Mouse (Mus musculus) CH12.LX (cell line): Measurements from ENCODE around the gene Ufsp2. TPM values are rescaled to one million over a fixed set of nuclear protein-coding genes. Genes with fewer than 3 reads are reported as not detected.
A peak's percentile ranks its signal among the peaks of the same experiment; 100 is the strongest.

Experiments
- DNase-seq: peaks from one replicate; pipeline ENCODE4 v3.0.0-alpha.2; 2013; ENCODE audit errors: extremely low read depth
- H3K27ac ChIP-seq: 2 replicates; pipeline ENCODE4 v1.5.1; 2012; ENCODE audit warnings: low read depth, mild to moderate bottlenecking, control low read depth, moderate library complexity; ENCODE audit not compliant: insufficient read depth
- H3K27me3 ChIP-seq: replicated peaks from 2 replicates; pipeline ENCODE3; 2012; ENCODE audit warnings: inconsistent platforms
- H3K36me3 ChIP-seq, 2 experiments: replicated peaks in 1 of 2; 2 replicates each; pipeline versions ENCODE3 to v1.6.1; 2012; ENCODE audit warnings: inconsistent platforms in 1 of 2, low read length in 1 of 2, mild to moderate bottlenecking in 1 of 2, mixed read lengths in 1 of 2, moderate library complexity in 1 of 2; ENCODE audit not compliant: control insufficient read depth in 1 of 2, insufficient read depth in 1 of 2
- H3K4me1 ChIP-seq, 2 experiments: 2 replicates each; pipeline ENCODE4 v1.6.1; 2012; ENCODE audit warnings: inconsistent platforms in 1 of 2, moderate library complexity in 1 of 2; ENCODE audit not compliant: insufficient read depth in 2 of 2, control insufficient read depth in 1 of 2
- H3K4me2 ChIP-seq: 2 replicates; pipeline ENCODE4 v1.6.1; 2012; ENCODE audit warnings: low read depth, mild to moderate bottlenecking, control low read depth; ENCODE audit not compliant: poor library complexity, insufficient read depth, severe bottlenecking
- H3K4me3 ChIP-seq, 3 experiments: fragments of 150-350 bp in 1 of 3; sonication (generic) in 1 of 3; replicated peaks in 1 of 3; 2 replicates each; pipeline versions ENCODE3 to v1.5.1; 2011 to 2012; ENCODE audit warnings: low read depth in 2 of 3, low read length in 2 of 3, mild to moderate bottlenecking in 2 of 3, moderate library complexity in 2 of 3, control low read depth in 1 of 3, improper control_type of control experiment in 1 of 3, inconsistent platforms in 1 of 3, mixed read lengths in 1 of 3; ENCODE audit not compliant: poor library complexity in 1 of 3
- H3K79me2 ChIP-seq: replicated peaks from 2 replicates; pipeline ENCODE4 v1.6.1; 2012; ENCODE audit warnings: mild to moderate bottlenecking, moderate library complexity; ENCODE audit not compliant: control insufficient read depth, poor library complexity, insufficient read depth, severe bottlenecking; ENCODE audit errors: extremely low read depth
- H3K9ac ChIP-seq: 2 replicates; pipeline ENCODE4 v1.6.1; 2012; ENCODE audit warnings: low read depth, mild to moderate bottlenecking, control low read depth, moderate library complexity; ENCODE audit not compliant: insufficient read depth
- H3K9me3 ChIP-seq: replicated peaks from 2 replicates; pipeline ENCODE3; 2012; ENCODE audit warnings: low read length, inconsistent platforms, mixed read lengths
- BHLHE40 ChIP-seq: IDR thresholded peaks from 2 replicates; pipeline ENCODE4 v1.6.1; 2011; ENCODE audit warnings: mild to moderate bottlenecking, low read depth, low read length, improper control_type of control experiment
- CHD1 ChIP-seq: IDR thresholded peaks from 2 replicates; pipeline ENCODE4 v1.6.1; 2012; ENCODE audit warnings: low read depth, low read length, improper control_type of control experiment, inconsistent platforms
- CHD2 ChIP-seq: IDR thresholded peaks from 2 replicates; pipeline ENCODE4 v1.6.1; 2011; ENCODE audit warnings: low read length, improper control_type of control experiment
- CTCF ChIP-seq, 2 experiments: IDR thresholded peaks in 1 of 2; conservative IDR thresholded peaks in 1 of 2; 2 replicates each; pipeline ENCODE4 v1.5.1; 2011 to 2012; ENCODE audit warnings: low read depth in 2 of 2, low read length in 2 of 2, improper control_type of control experiment in 1 of 2, inconsistent platforms in 1 of 2, mild to moderate bottlenecking in 1 of 2, moderate library complexity in 1 of 2
- E2F4 ChIP-seq: IDR thresholded peaks from 2 replicates; pipeline ENCODE4 v1.6.1; 2011; ENCODE audit warnings: low read depth, low read length, improper control_type of control experiment; ENCODE audit not compliant: insufficient replicate concordance
- ELF1 ChIP-seq: IDR thresholded peaks from 2 replicates; pipeline ENCODE4 v1.6.1; 2014; ENCODE audit warnings: low read depth, mild to moderate bottlenecking, inconsistent platforms, low read length, improper control_type of control experiment
- EP300 ChIP-seq: IDR thresholded peaks from 2 replicates; pipeline ENCODE4 v1.6.1; 2011; ENCODE audit warnings: low read length, improper control_type of control experiment
- ETS1 ChIP-seq: conservative IDR thresholded peaks from 2 replicates; pipeline ENCODE4 v1.6.1; 2012; ENCODE audit warnings: low read depth, mild to moderate bottlenecking, inconsistent platforms, low read length, improper control_type of control experiment, moderate library complexity
- GABPA ChIP-seq: IDR thresholded peaks from 2 replicates; pipeline ENCODE4 v1.6.1; 2012; ENCODE audit warnings: low read depth, low read length, improper control_type of control experiment, inconsistent platforms; ENCODE audit not compliant: insufficient replicate concordance
- HCFC1 ChIP-seq: IDR thresholded peaks from 2 replicates; pipeline ENCODE4 v1.6.1; 2012; ENCODE audit warnings: low read depth, mild to moderate bottlenecking, inconsistent platforms, low read length, improper control_type of control experiment
- IRF4 ChIP-seq: IDR thresholded peaks from 2 replicates; pipeline ENCODE4 v1.6.1; 2014; ENCODE audit warnings: low read depth, mild to moderate bottlenecking, inconsistent platforms, low read length, improper control_type of control experiment
- JUN ChIP-seq: IDR thresholded peaks from 2 replicates; pipeline ENCODE4 v1.6.1; 2011; ENCODE audit warnings: low read depth, mild to moderate bottlenecking, low read length, improper control_type of control experiment, moderate library complexity; ENCODE audit not compliant: insufficient read depth
- JUND ChIP-seq: conservative IDR thresholded peaks from 2 replicates; pipeline ENCODE4 v1.6.1; 2011; ENCODE audit warnings: low read depth, low read length, improper control_type of control experiment
- KAT2A ChIP-seq: IDR thresholded peaks from 2 replicates; pipeline ENCODE4 v1.6.1; 2012; ENCODE audit warnings: low read length, improper control_type of control experiment, inconsistent platforms; ENCODE audit not compliant: insufficient replicate concordance
- MAFK ChIP-seq: IDR thresholded peaks from 2 replicates; pipeline ENCODE4 v1.6.1; 2011; ENCODE audit warnings: low read length, improper control_type of control experiment; ENCODE audit not compliant: insufficient replicate concordance
- MAX ChIP-seq: IDR thresholded peaks from 2 replicates; pipeline ENCODE4 v1.6.1; 2011; ENCODE audit warnings: low read length, improper control_type of control experiment
- MAZ ChIP-seq: IDR thresholded peaks from 2 replicates; pipeline ENCODE4 v1.6.1; 2012; ENCODE audit warnings: low read depth, mild to moderate bottlenecking, inconsistent platforms, low read length, improper control_type of control experiment, moderate library complexity
- MEF2A ChIP-seq: IDR thresholded peaks from 2 replicates; pipeline ENCODE4 v1.6.1; 2014; ENCODE audit warnings: low read depth, mild to moderate bottlenecking, inconsistent platforms, low read length, improper control_type of control experiment, borderline replicate concordance
- MXI1 ChIP-seq: IDR thresholded peaks from 2 replicates; pipeline ENCODE4 v1.6.1; 2011; ENCODE audit warnings: mild to moderate bottlenecking, low read depth, low read length, improper control_type of control experiment
- MYC ChIP-seq: IDR thresholded peaks from 2 replicates; pipeline ENCODE4 v1.6.1; 2011; ENCODE audit warnings: low read depth, mild to moderate bottlenecking, improper control_type of control experiment, low read length
- NELFE ChIP-seq: IDR thresholded peaks from 2 replicates; pipeline ENCODE4 v1.6.1; 2011; ENCODE audit warnings: low read depth, low read length, improper control_type of control experiment
- NRF1 ChIP-seq: IDR thresholded peaks from 2 replicates; pipeline ENCODE4 v1.6.1; 2014; ENCODE audit warnings: low read depth, mild to moderate bottlenecking, inconsistent platforms, low read length, improper control_type of control experiment, moderate library complexity
- PAX5 ChIP-seq: IDR thresholded peaks from 2 replicates; pipeline ENCODE4 v1.6.1; 2012; ENCODE audit warnings: low read length, inconsistent platforms, mixed read lengths
- POLR2A ChIP-seq: IDR thresholded peaks from 2 replicates; pipeline ENCODE4 v1.6.1; 2011; ENCODE audit warnings: low read depth, mild to moderate bottlenecking, improper control_type of control experiment, low read length
- POLR2AphosphoS2 ChIP-seq: IDR thresholded peaks from 2 replicates; pipeline ENCODE4 v1.6.1; 2011; ENCODE audit warnings: low read depth, low read length, improper control_type of control experiment
- RAD21 ChIP-seq: IDR thresholded peaks from 2 replicates; pipeline ENCODE4 v1.6.1; 2011; ENCODE audit warnings: low read depth, mild to moderate bottlenecking, low read length, improper control_type of control experiment, moderate library complexity
- RCOR1 ChIP-seq: conservative IDR thresholded peaks from 2 replicates; pipeline ENCODE4 v1.6.1; 2012; ENCODE audit warnings: low read depth, mild to moderate bottlenecking, inconsistent platforms, low read length, improper control_type of control experiment
- SIN3A ChIP-seq: IDR thresholded peaks from 2 replicates; pipeline ENCODE4 v1.6.1; 2012; ENCODE audit warnings: low read length, improper control_type of control experiment, inconsistent platforms
- SMC3 ChIP-seq: IDR thresholded peaks from 2 replicates; pipeline ENCODE4 v1.6.1; 2011; ENCODE audit warnings: low read depth, low read length, improper control_type of control experiment
- TBP ChIP-seq: conservative IDR thresholded peaks from 2 replicates; pipeline ENCODE4 v1.6.1; 2011; ENCODE audit warnings: low read depth, low read length, improper control_type of control experiment
- TCF12 ChIP-seq: IDR thresholded peaks from 2 replicates; pipeline ENCODE4 v1.6.1; 2014; ENCODE audit warnings: low read depth, mild to moderate bottlenecking, inconsistent platforms, low read length, improper control_type of control experiment
- UBTF ChIP-seq: IDR thresholded peaks from 2 replicates; pipeline ENCODE4 v1.6.1; 2012; ENCODE audit warnings: low read depth, mild to moderate bottlenecking, inconsistent platforms, low read length, improper control_type of control experiment, moderate library complexity
- USF1 ChIP-seq: IDR thresholded peaks from 2 replicates; pipeline ENCODE4 v1.6.1; 2014; ENCODE audit warnings: low read depth, mild to moderate bottlenecking, inconsistent platforms, low read length, improper control_type of control experiment
- USF2 ChIP-seq: conservative IDR thresholded peaks from 2 replicates; pipeline ENCODE4 v1.6.1; 2011; ENCODE audit warnings: low read depth, low read length, improper control_type of control experiment
- ZC3H11A ChIP-seq: IDR thresholded peaks from 2 replicates; pipeline ENCODE4 v1.6.1; 2012; ENCODE audit warnings: low read depth, mild to moderate bottlenecking, inconsistent platforms, low read length, improper control_type of control experiment
- ZKSCAN1 ChIP-seq: IDR thresholded peaks from 2 replicates; pipeline ENCODE4 v1.6.1; 2012; ENCODE audit warnings: low read depth, inconsistent platforms, low read length, improper control_type of control experiment, borderline replicate concordance
- ZMIZ1 ChIP-seq: IDR thresholded peaks from 2 replicates; pipeline ENCODE4 v1.6.1; 2012; ENCODE audit warnings: low read depth, mild to moderate bottlenecking, inconsistent platforms, low read length, improper control_type of control experiment
- ZNF384 ChIP-seq: IDR thresholded peaks from 2 replicates; pipeline ENCODE4 v1.6.1; 2012; ENCODE audit warnings: low read depth, low read length, improper control_type of control experiment, inconsistent platforms
- dilution Hi-C: fragments of 300-500 bp; cut with MboI; formaldehyde crosslinking; loops from 2 replicates; pipeline ENCODE4 v1.14.3; 2020; ENCODE audit warnings: low sequenced_read_pairs; ENCODE audit not compliant: extremely low pct_unique_long_range_greater_than_20kb, extremely low pct_ligation_motif_present
- in situ Hi-C: fragments of 300-500 bp; cut with MboI; formaldehyde crosslinking; loops from 3 replicates; pipeline ENCODE4 v1.14.3; 2019; ENCODE audit warnings: low sequenced_read_pairs, low pct_ligation_motif_present, low pct_unique_long_range_greater_than_20kb, mixed read lengths
- polyA plus RNA-seq: library from polyadenylated mRNA; unstranded; fragments of >175 nt; gene quantifications from 2 replicates; pipeline ENCODE4 v1.2.1, GENCODE M21; 2012; ENCODE audit warnings: low read depth; ENCODE audit not compliant: insufficient read length
- total RNA-seq, 2 experiments: library from RNA; depleted of rRNA; stranded (reverse); fragments of 300-350 nt in 1 of 2; fragments of >200 nt in 1 of 2; gene quantifications; 2 replicates each; pipeline ENCODE4 v1.2.3; 2012 to 2014

Ufsp2 gene
- 47.2 and 50.1 TPM in 2 replicates for total RNA-seq (2012; rRNA removed)
- 105 and 110 TPM in 2 replicates for total RNA-seq (2014; rRNA removed)
- 51.2 and 55.1 TPM in 2 replicates for polyA plus RNA-seq

DNA sequence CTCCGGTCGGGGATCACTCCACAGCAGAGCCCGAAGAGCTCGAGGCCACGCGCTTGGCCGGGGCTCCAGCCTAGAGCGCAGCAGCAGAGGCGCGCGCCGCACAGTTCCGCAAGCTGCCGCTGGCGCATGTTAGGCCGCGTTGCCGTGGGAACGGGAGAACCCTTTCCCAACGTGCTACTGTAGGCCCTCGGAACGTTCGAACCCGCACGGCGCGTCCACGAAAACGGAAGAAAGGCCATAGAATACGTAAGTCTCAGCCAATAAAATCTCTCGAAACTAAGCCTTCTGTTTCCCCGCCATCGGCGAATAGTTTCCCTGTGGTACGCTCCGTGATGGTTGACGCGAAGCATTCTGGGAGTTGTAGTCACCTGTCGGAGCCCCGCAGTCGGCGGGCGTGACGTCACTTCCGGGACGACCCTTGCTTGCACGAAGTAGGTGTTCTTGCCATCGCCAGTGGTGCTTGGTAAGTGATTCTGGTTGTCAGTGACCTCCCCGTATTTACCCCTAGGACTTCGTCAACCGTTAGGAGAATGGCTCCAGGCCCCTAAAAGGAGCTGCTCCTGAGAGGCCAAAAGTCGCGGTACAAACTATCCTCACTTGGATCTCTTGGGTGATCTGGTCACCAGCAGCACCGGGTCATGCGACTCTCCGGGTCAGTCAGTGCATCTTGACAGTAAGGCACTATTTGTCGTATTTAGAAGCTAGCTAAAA is at the start of gene Ufsp2, which contains the start of gene 1700029J07Rik:
Ufsp2 (plus strand) TSS at position 403 of the 711 bp plus-strand sequence.
1700029J07Rik (minus strand) TSS at position 127 of the 711 bp plus-strand sequence.
- Histone ChIP-seq H3K9me3 (peaks cover 18% of the 10 kb centered on the region), H3K36me3 (peaks cover 9 to 32% of the 10 kb centered on the region in 2 experiments), H3K4me3 (peak within 1 kb of the TSS; percentile 74 to 82 (median 79)), H3K4me2 (peak within 1 kb of the TSS; percentile 96), H3K27me3 (no peaks in the 10 kb centered on the region), H3K27ac (peak within 1 kb of the TSS; percentile 27; the same call in 1 of the 2 replicates)
- peak; percentile 85 for TF ChIP-seq MYC
- no peak for TF ChIP-seq POLR2AphosphoS2
- TF ChIP-seq ZC3H11A: no peak
- no peak for TF ChIP-seq USF1
- TF ChIP-seq MEF2A: no peak
- TF ChIP-seq CTCF (conservative IDR thresholded peaks at IDR 0.05 in 1 of 2, IDR thresholded peaks at IDR 0.05 in 1 of 2; ENCODE audit: low read depth in 2 of 2, low read length in 2 of 2): no peak
- TF ChIP-seq GABPA: peak; percentile 27; the same call in 1 of the 2 replicates
- TF ChIP-seq ZMIZ1: peak; percentile 60; the same call in 1 of the 2 replicates
- TF ChIP-seq POLR2A: peak; percentile 80
- no peak for TF ChIP-seq ZKSCAN1
- TF ChIP-seq CHD2: no peak
- no peak for TF ChIP-seq CHD1
- TF ChIP-seq KAT2A: peak; percentile 94; the same call in 1 of the 2 replicates
- no peak for TF ChIP-seq SMC3
- peak; percentile 93 for TF ChIP-seq SIN3A
- no peak for TF ChIP-seq MAZ
- peak; percentile 99 for TF ChIP-seq MXI1
- TF ChIP-seq ELF1: peak; percentile 92
- TF ChIP-seq BHLHE40: no peak
- TF ChIP-seq USF2: no peak
- no peak for TF ChIP-seq MAFK
- TF ChIP-seq RCOR1: no peak
- no peak for TF ChIP-seq RAD21
- TF ChIP-seq NRF1: peak; percentile 79
- peak; percentile 58; the same call in 1 of the 2 replicates for TF ChIP-seq IRF4
- no peak for TF ChIP-seq ETS1
- peak; percentile 92; the same call in 1 of the 2 replicates for TF ChIP-seq E2F4
- TF ChIP-seq TBP: peak; percentile 82
- 0 out of 2 replicates have a peak, but pooled peaks have one; percentile 25 for TF ChIP-seq EP300
- TF ChIP-seq MAX: peak; percentile 89
- no peak for TF ChIP-seq UBTF
- no peak for TF ChIP-seq ZNF384
- TF ChIP-seq NELFE: peak; percentile 57; the same call in 1 of the 2 replicates
- TF ChIP-seq JUN: peak; percentile 76
- no peak for TF ChIP-seq PAX5
- peak; percentile 97 for TF ChIP-seq HCFC1
- TF ChIP-seq JUND: peak; percentile 86
- TF ChIP-seq TCF12: peak; percentile 63; the same call in 1 of the 2 replicates
- TF ChIP-seq, all 38 proteins: peak for 19
- peaks cover 4% of the 10 kb centered on the region for H3K79me2 ChIP-seq
- dilution Hi-C loops (no loop called here), in situ Hi-C loops (no loop called here)
- H3K9ac ChIP-seq: peak within 1 kb of the TSS; percentile 92
- H3K4me1 ChIP-seq: peaks cover 0 to 9% of the 10 kb centered on the region in 2 experiments; a peak in 2 of 4 replicates
- DNase-seq: peak; percentile 99
